Mouse (Mus musculus) heart, postnatal 10 days (tissue): ENCODE results near the gene Gpx4. TPM values are rescaled to one million over a fixed set of nuclear protein-coding genes. Genes with fewer than 3 reads are reported as not detected.
A peak's percentile ranks its signal among the peaks of the same experiment; 100 is the strongest.

Experiments
- DNase-seq, 2 experiments: peaks; one replicate each; pipeline ENCODE4 v3.0.0; 2021
- intact Hi-C: fragments of 180-260 bp; cut with DNase I; formaldehyde crosslinking; loops from one replicate; pipeline ENCODE4 v1.15.1; 2025
- total RNA-seq, 2 experiments: library from RNA; stranded (reverse); gene quantifications; 2 replicates each; pipeline ENCODE4 v1.2.3; 2021

The Gpx4 gene
- total RNA-seq: 100 to 1,000 TPM; 551 to 562 TPM

- DNase-seq: no peak
- intact Hi-C loops: no loop called here
Observed at GRCm38 (mm10) chr10:80047041-80047565, at the start of gene Gpx4. Gpx4 (plus strand) TSS chr10:80047166.

GRCm38 (mm10) chr10:79997819-79998218 lies 49.1 kb upstream of the Gpx4 start:
- intact Hi-C loops: loop anchor here (2.0 kb wide), 1 partner anchor 37 kb away; no protein-coding TSS in a partner anchor
- DNase-seq: peak; percentile 74 to 75

GRCm38 (mm10) chr10:80001945-80002344 lies 45.0 kb upstream of the Gpx4 start:
- intact Hi-C loops: no loop called here

GRCm38 (mm10) chr10:80002829-80003228 lies 44.1 kb upstream of the Gpx4 start:
- intact Hi-C loops: no loop called here
- no peak for DNase-seq

More at GRCm38 (mm10) chr10:80001945-80002344, 45.0 kb upstream of the Gpx4 start:
- no peak for DNase-seq

GRCm38 (mm10) chr10:80003374-80004232 lies 43.4 kb upstream of the Gpx4 start:
- peak in 1 of 2 experiments; percentile 48 for DNase-seq
- intact Hi-C loops: no loop called here

GRCm38 (mm10) chr10:80004233-80004705 lies 42.7 kb upstream of the Gpx4 start:
- intact Hi-C loops: no loop called here
- DNase-seq: no peak

- intact Hi-C loops: no loop called here
- DNase-seq: no peak
Observed at GRCm38 (mm10) chr10:80011740-80012139, 35.2 kb upstream of the Gpx4 start.

GRCm38 (mm10) chr10:80013609-80014008 lies 33.4 kb upstream of the Gpx4 start:
- no peak for DNase-seq

GRCm38 (mm10) chr10:80014484-80015290 lies 32.3 kb upstream of the Gpx4 start:
- intact Hi-C loops: no loop called here

More at GRCm38 (mm10) chr10:80013609-80014008, 33.4 kb upstream of the Gpx4 start:
- intact Hi-C loops: no loop called here

GRCm38 (mm10) chr10:80015583-80015982 lies 31.4 kb upstream of the Gpx4 start:
- intact Hi-C loops: no loop called here
- no peak for DNase-seq

More at GRCm38 (mm10) chr10:80014484-80015290, 32.3 kb upstream of the Gpx4 start:
- DNase-seq: no peak

GRCm38 (mm10) chr10:80016511-80016910 lies 30.5 kb upstream of the Gpx4 start, which contains the start of gene Arhgap45:
Arhgap45 (plus strand) TSS chr10:80016653.
- intact Hi-C loops: no loop called here
- DNase-seq: peak in 1 of 2 experiments; percentile 52

GRCm38 (mm10) chr10:80016931-80017330 lies 30.0 kb upstream of the Gpx4 start:
- no peak for DNase-seq
- intact Hi-C loops: no loop called here

GRCm38 (mm10) chr10:80017361-80017760 lies 29.6 kb upstream of the Gpx4 start:
- intact Hi-C loops: no loop called here
- DNase-seq: peak in 1 of 2 experiments; percentile 58

- intact Hi-C loops: no loop called here
- DNase-seq: no peak
Observed at GRCm38 (mm10) chr10:80017771-80018170, 29.2 kb upstream of the Gpx4 start.

GRCm38 (mm10) chr10:80018739-80019297 lies 28.1 kb upstream of the Gpx4 start:
- peak; percentile 52 to 55 for DNase-seq
- intact Hi-C loops: no loop called here

GRCm38 (mm10) chr10:80019471-80020131 lies 27.4 kb upstream of the Gpx4 start:
- DNase-seq: peak; percentile 44 to 49
- intact Hi-C loops: no loop called here

GRCm38 (mm10) chr10:80020191-80020590 lies 26.8 kb upstream of the Gpx4 start:
- DNase-seq: no peak

GRCm38 (mm10) chr10:80020603-80021319 lies 26.2 kb upstream of the Gpx4 start:
- no peak for DNase-seq
- intact Hi-C loops: no loop called here

More at GRCm38 (mm10) chr10:80020191-80020590, 26.8 kb upstream of the Gpx4 start:
- intact Hi-C loops: no loop called here

GRCm38 (mm10) chr10:80021320-80021641 lies 25.7 kb upstream of the Gpx4 start:
- intact Hi-C loops: no loop called here

More at GRCm38 (mm10) chr10:80021320-80021641, 25.7 kb upstream of the Gpx4 start:
- no peak for DNase-seq
